Mouse (Mus musculus) frontal cortex, postnatal 25 days (tissue): ENCODE results near the gene Gm36210.

ENCODE experiments used
- DNase-seq, 2 experiments: peaks; one replicate each; pipeline ENCODE4 v3.0.0; 2022; ENCODE audit warnings: low spot score in 2 of 2

The Gm36210 gene

GRCm38 (mm10) chr7:4906466-4906950, at the start of gene Gm36210:
Gene Gm36210 (minus strand): TSS chr7:4906516.
- DNase-seq: no peak

- DNase-seq: no peak
Measured at GRCm38 (mm10) chr7:4953815-4954445, 47.6 kb upstream of the Gm36210 start.

GRCm38 (mm10) chr7:4950561-4951342, 44.4 kb upstream of the Gm36210 start:
- no peak for DNase-seq

GRCm38 (mm10) chr7:4948386-4948785, 42.1 kb upstream of the Gm36210 start:
- DNase-seq: no peak

GRCm38 (mm10) chr7:4947855-4948254, 41.5 kb upstream of the Gm36210 start:
- no peak for DNase-seq

- peak; percentile 94 to 96 for DNase-seq
Measured at GRCm38 (mm10) chr7:4943223-4943815, 37.0 kb upstream of the Gm36210 start.

GRCm38 (mm10) chr7:4942673-4943072, 36.4 kb upstream of the Gm36210 start:
- no peak for DNase-seq

GRCm38 (mm10) chr7:4940068-4940479, 33.8 kb upstream of the Gm36210 start:
- peak; percentile 79 to 83 for DNase-seq

- DNase-seq: peak in 1 of 2 experiments; percentile 41
Measured at GRCm38 (mm10) chr7:4938456-4938855, 32.1 kb upstream of the Gm36210 start.

GRCm38 (mm10) chr7:4937392-4937791, 31.1 kb upstream of the Gm36210 start:
- no peak for DNase-seq

- no peak for DNase-seq
Measured at GRCm38 (mm10) chr7:4936832-4937231, 30.5 kb upstream of the Gm36210 start.

- no peak for DNase-seq
Measured at GRCm38 (mm10) chr7:4934160-4934914, 28.0 kb upstream of the Gm36210 start.

GRCm38 (mm10) chr7:4933103-4933502, 26.8 kb upstream of the Gm36210 start:
- DNase-seq: no peak

- no peak for DNase-seq
Measured at GRCm38 (mm10) chr7:4928323-4928722, 22.0 kb upstream of the Gm36210 start.

- DNase-seq: no peak
Measured at GRCm38 (mm10) chr7:4927711-4928110, 21.4 kb upstream of the Gm36210 start.

- DNase-seq: no peak
Measured at GRCm38 (mm10) chr7:4926849-4927248, 20.5 kb upstream of the Gm36210 start.

GRCm38 (mm10) chr7:4925441-4926381, 19.4 kb upstream of the Gm36210 start, which contains the start of gene Ssc5d:
Gene Ssc5d (plus strand): TSS chr7:4925785.
- no peak for DNase-seq

- DNase-seq: no peak
Measured at GRCm38 (mm10) chr7:4924891-4925301, 18.6 kb upstream of the Gm36210 start.

- DNase-seq: no peak
Measured at GRCm38 (mm10) chr7:4924483-4924882, 18.2 kb upstream of the Gm36210 start.

GRCm38 (mm10) chr7:4923586-4924364, 17.5 kb upstream of the Gm36210 start:
- DNase-seq: no peak
